Mouse (Mus musculus) thymus, postnatal 25 days (tissue): Measurements from ENCODE around the gene Xpnpep1.
A peak's percentile ranks its signal among the peaks of the same experiment; 100 is the strongest.

Experiments used
- DNase-seq: peaks from one replicate; pipeline ENCODE4 v3.0.0; 2022

Gene Xpnpep1

DNA sequence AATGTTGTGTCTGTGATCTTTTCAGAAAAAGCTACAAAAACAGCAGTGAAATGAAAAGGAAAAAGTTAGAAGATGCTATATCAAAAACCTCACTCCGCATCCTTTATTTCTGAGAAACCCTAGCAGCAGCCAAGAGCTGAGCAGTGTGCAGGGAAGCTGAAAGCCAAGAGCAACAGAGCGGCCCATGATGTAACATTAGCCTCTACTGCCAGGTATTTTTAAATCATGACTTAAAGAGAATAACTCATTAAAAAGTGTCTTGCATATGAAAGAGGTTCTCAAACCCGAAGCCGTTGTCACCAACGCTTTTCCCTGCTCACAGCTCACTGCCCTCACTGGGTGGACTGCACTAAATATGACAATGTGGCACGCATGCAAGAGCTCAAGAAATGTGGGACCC is 9.7 kb downstream of the Xpnpep1 start:
- no peak for DNase-seq

DNA sequence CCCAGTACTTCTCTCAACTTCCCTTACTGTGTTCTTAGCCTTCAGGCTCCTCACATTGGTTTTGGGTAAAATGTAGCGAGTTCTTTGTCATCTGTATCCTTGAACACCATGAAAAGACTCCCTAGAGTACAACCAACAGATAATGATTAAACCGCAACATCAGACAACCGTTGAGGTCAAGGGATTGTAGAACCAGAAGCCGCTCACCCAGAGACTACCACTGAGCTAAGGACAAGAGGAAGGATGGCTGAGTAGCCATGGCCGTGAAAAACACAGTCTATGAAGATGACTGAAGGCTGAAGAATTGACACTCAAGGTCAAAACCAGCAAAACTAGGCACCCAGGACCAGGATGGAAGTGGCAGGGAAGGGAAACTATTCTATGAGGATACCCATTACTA is 10.3 kb downstream of the Xpnpep1 start:
- DNase-seq: no peak

DNA sequence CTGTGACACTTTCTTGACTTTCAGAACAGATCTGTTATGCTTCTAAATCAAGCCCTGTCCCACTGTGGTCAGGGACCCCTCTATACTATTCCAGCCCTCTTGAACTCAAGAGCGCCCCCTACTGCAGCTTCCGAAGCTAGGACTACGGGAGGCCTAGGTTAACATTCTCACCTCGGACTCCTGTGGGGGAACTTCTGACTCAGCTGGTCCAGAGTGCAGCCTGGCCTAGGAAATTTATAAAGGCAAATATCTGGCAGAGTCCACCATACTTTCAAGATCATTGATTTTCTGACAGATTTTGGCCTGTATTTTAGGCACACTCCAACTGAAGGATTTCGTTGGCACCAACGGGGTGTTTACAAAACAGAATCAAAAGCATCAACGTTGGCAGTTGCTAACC is 11.0 kb downstream of the Xpnpep1 start:
- no peak for DNase-seq

DNA sequence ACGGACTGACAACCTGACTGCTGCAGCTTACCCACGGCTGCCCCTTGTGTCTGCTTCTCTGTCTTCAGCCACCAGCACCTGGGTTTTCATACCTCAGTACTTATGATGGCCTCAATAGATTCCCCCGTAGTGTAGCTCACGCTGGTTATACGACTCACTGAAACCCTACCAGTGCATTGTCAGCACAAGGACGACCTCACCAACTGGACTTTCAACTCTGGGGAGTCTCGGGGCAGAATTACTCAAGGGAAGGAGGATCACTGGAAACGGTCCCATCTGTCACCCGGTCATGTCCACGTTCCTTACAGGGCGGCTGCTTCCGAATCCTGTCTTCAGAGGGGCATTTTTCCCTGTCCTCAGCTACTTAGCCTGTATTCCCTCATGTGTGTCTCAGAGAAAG is 11.8 kb downstream of the Xpnpep1 start:
- DNase-seq: no peak

DNA sequence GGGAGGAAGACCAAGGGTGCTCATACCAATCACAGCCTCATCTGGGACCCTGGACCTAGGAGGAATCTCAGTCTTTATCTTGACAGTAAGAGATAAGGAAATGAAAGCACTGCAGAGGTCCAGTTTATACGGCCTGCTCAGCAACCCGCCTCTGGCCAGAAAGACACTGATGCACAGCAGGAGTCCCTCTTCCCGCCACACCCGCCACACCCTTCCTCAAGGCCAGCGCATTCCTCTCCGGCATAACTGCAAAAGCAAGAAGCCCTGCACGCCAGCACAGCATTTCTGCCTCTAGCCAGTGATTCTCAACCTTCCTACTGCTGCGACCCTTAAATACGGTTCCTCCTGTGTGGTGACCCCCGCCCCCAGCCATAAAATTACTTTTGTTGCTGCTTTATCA is 16.8 kb downstream of the Xpnpep1 start:
- DNase-seq: no peak

DNA sequence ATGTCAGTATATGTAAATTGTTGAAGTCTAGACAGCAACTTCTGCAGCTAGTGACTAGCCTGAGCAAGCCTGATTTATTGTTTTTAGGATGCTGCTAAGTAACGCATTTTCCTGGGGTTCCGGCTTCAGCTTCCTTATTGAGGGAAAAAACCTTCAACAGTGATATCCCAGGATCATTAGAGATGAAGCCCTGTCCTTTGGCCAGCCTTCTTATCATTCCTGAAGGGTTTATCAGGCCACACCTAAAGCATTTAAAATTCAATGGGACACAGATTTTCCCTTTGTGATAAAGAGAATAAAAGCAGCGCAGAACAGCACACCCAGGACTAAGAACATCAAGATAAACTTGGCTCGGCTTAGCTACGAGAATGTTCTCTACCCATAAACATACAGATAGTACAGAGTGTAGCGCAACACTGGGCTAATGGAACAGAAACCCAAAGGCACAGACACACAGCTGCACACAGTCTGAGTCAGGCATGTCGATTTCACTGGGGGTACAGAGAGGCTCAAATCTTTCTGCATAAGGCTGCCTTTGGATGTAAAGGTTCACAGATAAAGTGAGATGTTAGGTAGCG is 17.9 kb downstream of the Xpnpep1 start:
- no peak for DNase-seq

DNA sequence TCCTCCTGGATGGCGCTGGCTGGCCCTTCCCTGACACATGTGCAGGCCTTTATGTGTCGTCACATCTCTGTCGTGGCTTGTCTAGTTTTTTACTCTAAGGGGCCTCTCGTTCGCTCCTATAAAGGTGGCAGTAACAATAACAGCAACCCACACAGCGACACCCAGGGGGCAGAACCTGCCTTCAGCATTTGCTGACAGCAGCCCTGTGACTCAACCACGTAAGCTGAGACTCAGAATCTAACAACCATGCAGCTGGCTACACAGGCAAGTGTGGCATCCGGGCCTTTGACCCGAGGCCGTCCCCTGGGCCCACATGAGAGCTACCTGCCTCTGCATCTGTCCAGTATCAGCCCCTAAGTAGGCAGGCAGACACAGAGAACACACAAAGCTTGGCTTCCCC is 18.5 kb downstream of the Xpnpep1 start:
- no peak for DNase-seq

DNA sequence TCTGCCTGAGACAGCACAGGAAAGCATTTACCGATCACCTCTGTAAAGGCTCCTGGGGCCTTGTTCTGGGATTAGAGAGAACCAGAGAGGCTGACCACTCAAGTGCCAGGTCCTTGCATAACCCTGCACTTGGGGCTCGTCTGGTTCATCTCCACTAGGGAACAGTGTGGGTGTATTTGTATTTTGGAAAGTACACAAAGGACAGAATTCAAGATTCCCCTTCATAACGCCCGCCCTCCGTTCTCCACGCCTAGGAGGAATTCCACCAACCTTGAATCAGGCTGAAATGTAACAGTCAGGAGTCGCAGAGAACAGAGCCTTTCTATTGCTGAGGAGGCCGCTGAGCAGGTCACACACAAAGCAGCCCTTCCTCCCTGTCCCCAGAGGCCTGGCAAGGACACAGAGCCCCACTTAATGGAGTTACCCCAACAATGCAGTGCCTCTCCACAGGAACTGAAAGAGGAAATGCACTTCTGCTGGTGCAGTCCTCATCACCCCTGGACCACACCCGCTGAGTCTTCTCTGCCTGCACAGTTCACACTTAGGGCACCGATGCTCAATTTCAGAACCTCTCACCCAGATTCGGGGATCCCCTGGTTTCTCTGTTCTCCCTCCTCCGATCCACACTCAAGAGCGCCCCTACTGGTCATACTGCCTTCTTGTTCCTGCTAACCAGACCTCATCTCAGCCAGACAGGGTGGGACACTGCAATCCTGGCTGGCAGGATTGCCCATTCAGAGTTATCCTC is 20.1 kb downstream of the Xpnpep1 start:
- peak; percentile 53 for DNase-seq

DNA sequence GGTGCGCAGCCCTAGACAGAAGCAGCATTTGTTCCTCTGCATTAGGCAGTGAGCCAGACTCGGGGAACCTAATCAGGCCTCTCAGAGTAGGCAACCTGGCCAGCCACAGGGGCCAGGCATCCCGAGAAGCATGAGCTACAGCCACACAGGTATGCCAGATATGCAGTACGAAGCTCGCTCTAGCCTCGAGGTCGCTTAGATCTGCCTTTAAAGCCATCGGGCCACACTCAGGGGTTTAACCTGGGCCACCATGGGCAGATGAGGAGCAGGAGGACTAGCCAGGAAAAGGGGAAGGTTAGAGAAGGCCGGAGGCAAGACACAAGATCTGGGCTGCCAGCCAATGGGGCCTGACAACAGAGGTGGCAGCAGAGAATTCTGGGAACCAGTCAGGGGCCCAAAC is 22.1 kb downstream of the Xpnpep1 start:
- no peak for DNase-seq

DNA sequence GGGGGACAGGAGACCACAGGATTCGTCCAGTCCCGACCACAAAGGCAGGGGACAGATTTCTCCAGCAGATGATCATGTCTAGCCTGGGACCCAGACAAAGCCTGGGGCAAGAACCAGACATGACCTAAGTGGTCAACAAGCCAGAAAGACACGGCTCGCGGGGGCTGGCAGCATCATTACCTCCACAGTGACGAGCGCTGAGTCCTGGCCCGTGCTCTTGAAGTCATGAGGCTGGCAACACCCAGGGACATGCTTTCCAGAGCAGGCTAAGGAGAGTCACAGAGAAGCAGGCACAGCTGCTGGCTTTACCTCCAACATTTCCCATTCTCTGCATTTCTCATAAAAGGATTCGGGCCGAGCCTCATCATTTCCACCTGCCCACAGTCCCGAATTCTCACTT is 22.8 kb downstream of the Xpnpep1 start:
- DNase-seq: no peak

DNA sequence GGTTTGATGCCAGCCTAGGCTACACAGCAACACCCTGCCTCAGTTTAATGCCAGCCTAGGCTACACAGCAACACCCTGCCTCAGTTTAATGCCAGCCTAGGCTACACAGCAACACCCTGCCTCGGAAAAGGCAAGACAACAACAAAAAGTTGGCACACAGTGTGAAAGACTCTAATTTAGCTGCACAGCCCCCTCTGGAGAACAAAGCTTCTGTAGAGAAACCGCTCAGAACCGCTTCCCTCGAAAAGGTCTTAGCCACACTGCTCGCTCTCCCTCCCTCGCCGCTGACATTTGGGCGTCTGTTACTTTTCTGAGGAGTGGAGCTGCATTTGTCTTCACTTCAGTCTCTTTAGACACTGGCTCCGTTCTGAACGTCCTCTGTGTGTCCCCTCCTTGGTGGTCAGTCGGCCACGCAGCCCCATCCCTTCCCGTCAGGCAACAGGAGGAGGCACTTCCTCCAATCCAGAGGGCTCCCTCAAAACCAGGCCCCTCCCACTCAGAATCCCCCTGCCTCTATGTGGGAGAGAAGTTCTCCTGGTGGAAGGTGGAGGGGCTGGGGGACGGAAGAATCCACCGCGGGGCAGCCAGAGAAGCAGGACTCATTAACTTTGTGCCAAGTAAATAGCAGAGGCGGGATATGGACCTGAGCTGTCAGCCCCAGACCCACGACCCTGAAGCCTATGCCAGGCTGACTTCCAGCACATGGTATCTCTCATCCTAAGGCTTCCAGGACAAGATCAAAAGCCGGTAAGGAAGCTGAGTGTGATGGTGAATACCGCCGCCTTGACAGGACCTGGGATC is 24.9 kb downstream of the Xpnpep1 start:
- no peak for DNase-seq

DNA sequence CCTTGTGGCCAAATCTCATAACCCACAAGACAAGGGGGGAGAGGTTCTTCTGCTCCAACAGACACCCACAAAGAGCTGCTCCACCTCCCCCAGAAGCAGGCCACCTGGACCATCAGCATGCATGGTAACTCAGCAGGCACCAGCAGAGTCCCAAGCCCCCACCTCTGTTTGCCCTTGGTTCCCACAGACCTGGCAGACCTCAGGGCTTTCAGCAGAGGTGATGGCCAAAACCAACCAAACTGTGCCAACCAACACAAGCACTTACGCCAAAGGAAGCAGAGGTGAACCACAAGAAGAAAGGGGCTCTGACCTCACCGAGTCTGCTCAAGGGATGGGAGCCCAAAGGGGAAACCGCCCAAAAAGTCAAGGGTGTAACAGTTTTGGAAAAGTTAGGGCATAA is 26.3 kb downstream of the Xpnpep1 start:
- DNase-seq: no peak

DNA sequence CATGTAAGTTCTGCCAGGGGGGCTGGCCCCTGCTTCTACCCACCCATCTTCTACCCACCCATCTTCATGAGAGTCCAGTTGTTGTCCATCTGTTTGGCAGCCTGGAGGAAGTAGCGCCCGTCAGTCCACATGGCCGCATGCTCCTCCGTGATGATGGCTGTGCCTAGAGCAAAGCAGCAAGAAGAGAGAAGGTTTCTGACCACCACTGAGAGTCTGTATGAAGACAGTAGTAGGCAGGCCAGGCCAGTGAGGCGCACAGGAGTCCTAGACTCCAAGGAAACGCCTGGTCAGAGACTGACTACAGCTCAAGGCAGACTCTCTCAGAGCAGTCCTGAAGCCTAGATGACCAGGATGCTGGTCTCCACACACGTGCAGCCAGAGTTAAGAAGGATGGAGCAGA is 26.7 kb downstream of the Xpnpep1 start:
- no peak for DNase-seq

DNA sequence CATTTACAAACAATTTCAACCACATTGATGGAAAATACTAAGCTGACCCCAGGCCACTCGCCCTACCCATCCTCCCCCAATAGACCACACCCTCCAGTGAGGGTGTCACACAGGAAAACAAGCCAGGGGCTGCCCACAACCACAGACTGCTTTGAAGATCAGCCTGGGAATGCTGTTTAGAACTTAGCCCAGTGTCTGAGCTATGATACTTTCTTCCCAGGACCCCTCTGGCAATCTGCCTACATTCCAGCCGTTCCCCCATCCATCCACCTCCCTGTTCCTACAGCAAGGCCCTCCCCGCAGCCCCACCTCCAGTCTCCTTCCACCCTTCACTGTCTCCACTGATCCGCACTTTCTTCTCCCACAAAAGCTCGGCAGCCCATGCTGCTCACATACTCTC is 29.1 kb downstream of the Xpnpep1 start:
- no peak for DNase-seq

DNA sequence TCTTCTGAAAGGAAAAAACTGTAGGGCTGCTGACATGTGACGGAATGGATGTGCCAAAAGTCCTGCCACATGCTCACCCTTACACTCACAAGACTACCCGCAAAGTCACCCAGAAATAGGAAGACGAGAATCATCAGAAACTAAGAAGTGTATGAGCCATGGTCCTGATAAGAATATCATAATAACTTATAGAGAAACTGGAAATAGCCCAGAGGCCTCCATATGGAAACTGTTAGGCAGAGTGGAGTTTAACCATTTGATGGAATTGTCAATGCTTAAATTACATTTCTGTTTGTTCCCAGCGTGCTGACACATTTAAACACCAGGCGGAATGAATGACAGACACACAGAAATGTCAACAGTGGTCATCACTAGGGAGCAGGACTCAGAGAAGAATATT is 31.1 kb downstream of the Xpnpep1 start:
- DNase-seq: no peak

DNA sequence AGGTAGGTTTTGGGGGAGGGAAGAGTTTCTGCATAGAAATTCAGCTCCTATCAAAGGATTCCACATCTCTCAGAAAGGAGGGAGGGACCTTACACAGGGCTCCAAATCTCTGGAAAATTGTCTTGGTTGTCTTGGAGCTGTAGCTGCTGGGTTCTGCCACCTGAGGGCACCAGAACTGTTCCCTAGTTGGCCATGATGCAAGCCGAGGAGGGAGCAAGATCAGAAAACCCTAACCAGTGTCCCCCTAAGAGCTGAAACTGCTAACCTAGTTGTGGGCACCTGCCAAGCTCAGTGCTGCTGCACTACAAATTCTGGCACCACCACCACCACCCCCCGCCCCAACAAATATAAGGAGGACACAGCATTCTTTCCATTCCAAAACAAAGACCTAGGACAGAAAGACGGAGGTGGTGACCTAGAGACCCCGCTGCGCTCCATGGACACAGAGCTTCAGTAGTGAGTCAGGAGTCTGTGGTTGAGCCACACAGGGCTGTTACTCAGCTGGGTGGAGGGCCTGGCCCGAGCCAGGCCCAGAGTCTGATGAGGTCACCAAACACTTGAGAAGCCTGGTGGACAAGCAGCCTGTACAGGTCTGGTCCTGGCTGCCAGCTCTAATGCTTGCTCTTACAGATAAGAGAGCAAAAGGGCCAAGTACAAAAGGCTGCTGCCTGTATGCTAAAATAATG is 31.9 kb downstream of the Xpnpep1 start:
- DNase-seq: peak; percentile 7

DNA sequence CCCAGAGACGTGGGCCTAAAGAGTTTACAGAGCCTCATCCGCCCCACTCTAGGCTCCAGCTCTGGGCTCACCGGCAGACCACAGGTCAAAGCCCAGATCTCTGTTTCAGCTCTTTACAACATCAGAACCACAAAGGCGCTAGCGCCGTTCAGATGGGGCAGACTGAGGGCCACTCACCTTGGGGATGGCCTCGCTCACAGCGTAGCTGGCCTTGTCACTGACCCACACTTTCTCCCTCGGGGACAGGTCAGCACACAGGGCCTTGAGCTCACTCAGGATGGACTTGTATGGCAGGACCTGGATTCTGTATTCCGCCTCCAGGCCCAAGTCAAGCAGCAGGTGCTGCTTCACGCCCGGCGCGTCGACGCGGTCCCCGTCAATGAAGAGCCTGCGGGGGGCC is 34.0 kb downstream of the Xpnpep1 start:
- DNase-seq: no peak

DNA sequence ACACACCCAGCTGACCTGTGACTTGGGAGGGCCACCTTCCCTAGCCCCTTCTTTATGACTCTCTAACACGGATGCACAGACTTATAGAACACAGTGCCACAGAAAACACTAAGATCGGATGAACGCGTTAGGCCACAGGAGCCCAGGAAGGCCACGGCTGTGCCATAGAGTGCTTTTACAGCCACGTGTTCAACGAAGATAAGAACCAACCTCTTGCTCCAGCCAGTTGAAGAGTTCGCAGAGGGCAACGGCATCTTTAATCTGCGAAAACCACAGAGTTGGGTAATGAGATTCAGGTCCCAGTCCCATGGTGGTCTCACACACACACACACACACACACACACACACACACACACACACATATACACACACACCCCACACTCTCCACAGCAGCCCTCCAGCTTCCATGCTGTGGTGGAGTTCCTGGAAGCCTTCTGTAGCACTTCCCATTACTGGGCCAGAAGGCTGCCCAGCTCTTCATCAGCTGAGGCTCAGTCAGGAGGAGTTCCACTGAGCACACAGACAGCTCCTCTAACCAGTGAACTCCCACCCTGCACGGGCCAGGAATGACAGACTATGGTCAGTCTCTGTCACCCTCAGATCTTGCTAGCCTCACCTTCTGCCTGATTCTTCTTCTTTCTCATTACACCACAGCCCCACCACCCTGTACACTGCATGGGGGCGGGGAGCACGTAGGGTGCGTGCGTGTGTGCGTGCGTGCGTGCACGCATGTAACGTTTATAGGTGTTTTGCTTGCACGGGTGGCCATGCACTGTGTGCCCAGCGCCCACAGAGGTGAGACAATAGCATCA is 36.3 kb downstream of the Xpnpep1 start:
- no peak for DNase-seq

DNA sequence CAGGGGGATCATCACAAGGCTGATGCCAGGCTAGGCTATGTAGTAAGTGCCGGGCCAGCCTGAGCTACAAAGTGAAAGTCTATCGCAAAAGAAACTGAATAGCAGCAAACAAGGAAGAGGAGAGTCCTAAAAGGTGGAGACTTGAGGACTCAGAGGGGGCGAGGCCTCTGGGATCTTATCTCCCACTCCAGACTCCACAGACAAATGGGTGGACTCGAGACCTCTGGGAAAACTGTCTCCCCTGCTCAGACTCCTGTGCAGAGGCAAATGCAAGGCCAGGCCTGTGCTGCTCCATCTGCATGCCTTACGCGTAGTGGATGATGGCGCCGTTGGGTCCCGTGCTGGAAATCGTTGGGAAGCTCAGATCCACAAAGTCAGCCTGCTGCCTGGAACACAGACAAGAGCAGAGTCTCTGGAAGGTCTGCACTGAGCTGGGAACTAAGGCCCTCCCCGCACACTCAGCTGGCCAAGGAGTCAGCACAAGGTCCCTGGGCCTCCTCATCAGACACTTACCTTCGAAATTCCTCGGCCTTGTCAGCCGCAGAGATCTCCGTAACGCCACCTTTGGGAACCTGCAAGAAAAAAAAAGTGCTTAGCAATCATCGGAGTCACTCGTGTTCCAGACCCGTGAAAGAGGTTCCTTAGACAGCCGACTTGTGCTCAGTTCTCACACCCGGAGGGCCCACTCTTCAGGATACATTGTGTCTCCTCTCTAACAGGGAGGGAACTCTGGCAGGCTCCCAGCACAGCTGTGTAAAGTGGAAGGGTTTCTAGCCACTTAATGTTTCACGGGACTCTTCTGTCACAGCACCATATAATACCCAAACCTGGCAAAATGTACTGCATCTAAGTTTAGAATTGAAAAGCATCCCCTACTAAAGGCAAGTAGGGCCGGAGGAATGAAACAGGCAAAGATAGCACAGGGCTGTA is 37.6 kb downstream of the Xpnpep1 start:
- DNase-seq: no peak

DNA sequence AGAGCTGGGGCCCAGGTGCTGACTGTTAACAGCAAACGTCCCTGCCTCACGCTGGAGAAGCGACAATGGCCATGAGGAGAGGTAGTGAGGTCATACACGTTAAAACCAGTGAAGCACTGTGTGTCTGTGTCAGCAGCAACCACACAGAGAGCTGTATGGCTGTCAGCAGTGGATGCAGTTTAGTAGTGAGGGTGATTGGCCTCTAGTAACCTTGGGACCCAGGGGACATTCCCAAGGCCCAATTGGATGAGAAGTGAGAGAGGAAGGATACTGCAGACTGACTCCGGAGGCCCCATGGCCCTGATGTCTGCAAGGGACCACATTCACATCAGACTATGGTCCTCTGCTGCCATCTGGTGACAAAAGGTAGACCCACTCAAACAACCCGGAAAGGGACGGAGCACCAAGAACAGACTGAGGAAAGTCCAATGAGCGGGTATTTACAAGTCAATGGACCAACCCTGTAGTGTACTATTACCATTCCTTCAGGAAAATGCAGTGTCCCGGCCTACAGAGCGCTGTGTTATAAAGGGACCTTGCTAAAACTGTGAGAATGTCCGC is 47.1 kb downstream of the Xpnpep1 start:
- DNase-seq: peak; percentile 14

DNA sequence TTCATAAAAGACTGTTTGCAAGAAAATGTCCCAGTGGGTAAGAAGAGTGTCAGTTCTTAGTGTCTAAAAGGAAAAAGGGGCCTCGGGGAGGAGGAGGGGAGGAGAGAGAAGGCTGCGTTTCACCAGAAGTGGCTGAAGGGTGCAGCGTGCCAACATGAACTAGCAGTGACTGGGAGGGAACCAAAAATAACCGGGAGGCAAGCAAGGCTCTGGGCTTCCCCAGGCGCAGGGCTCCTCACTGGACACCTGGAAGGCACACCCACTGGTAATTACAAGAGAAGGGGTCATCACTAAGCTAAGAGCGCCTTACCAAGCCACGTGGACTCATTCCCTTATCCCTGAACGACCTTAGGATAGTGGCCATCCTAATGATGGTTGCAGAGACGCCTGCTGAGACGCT is 48.1 kb downstream of the Xpnpep1 start:
- no peak for DNase-seq
